Mouse (Mus musculus): ENCODE measurements around the gene Mesp2. TPM values are rescaled to one million over a fixed set of nuclear protein-coding genes. Genes with fewer than 3 reads are reported as not detected.

Mesp2 gene
- total RNA-seq, 2 experiments from 2014 or later = 1.4 to 2.1 TPM

DNA sequence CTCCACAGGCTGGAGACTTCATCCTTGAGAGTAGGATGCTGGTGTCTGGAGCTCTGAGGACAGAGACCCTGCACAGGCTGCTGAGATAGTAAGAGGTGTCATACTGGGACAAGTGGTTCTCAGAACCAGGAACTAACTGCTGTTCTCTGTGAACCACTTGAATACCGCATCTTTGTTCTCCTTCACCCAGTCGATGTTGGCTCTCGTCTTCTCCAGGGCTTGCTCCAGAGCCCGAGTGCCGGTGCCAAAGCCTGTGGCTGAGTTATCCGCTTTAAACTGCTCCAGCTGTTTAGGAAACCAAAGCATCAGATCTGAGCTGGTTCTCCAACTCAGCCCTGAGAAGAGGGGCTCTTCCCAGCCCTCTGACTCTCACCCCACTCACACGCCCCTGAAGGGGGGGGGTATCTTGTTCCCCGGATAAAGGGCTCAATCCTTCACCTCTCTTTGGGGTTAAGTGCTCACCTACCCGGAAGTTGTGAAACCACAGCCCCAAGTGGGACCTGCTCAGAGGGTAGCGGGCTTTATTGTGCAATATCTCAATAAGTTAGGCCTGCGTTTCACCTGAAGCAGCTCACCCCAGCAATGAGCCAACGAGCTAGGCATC is 11.7 kb downstream of the Mesp2 start:
- Histone ChIP-seq H3K27ac (no peak overlapping the region), H3K4me3 (no peak overlapping the region)
- no peak for TF ChIP-seq CTCF (conservative IDR thresholded peaks at IDR 0.05)
- no peak for DNase-seq (ENCODE audit: low spot score in 2 of 2)

DNA sequence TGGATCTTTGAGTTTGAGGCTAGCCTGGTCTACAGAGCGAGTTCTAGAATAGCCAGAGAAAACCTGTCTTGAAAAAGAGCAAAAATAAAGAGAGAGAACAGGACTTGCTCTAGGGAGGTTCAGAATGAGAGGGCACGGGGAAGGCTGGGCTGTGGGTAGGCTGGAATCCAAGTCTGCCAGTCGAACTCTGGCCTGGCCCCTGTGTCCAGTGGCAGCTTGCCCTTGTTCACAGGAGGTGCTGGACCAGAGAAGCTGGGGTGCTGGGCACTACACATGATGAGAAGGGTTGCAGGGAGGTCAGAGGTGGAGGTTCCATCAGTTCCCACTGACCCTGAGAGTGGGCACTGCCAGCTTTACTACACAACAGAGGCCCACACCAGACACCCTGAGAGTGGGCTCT is 17.8 kb downstream of the Mesp2 start:
- no peak overlapping the region for H3K4me3 ChIP-seq
- H3K27ac ChIP-seq = no peak overlapping the region
- no peak for TF ChIP-seq CTCF (conservative IDR thresholded peaks at IDR 0.05)
- DNase-seq (ENCODE audit: low spot score in 2 of 2) = no peak

DNA sequence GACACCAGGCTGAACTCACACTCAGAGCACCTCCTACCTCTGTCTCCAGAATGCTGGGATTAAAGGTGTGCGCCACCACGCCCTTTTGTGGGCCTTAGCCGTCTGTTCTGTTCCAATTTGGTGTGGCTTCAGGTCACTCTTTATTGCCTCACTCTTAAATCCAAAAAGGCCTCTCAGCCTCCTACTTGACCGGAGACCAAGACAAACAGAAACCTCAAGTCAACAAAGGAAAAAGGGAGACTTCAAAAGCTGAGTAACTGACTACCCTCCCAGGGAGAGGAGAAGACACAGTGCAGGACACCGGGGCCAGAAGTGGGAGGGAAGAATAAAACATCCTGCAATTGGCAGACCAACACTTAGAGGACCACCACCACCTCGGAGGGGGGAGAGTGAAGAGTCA is 20.6 kb downstream of the Mesp2 start:
- Histone ChIP-seq H3K27ac (no peak overlapping the region), H3K4me3 (no peak overlapping the region)
- TF ChIP-seq CTCF (conservative IDR thresholded peaks at IDR 0.05) = no peak
- no peak for DNase-seq (ENCODE audit: low spot score in 2 of 2)

GRCm38 (mm10) chr7:79831585-79831984 is 21.1 kb downstream of the Mesp2 start:
- Histone ChIP-seq H3K4me3 (no peak overlapping the region), H3K27ac (no peak overlapping the region)
- DNase-seq (ENCODE audit: low spot score in 2 of 2) = no peak
- TF ChIP-seq CTCF (conservative IDR thresholded peaks at IDR 0.05) = no peak

GRCm38 (mm10) chr7:79832980-79833379 is 22.5 kb downstream of the Mesp2 start:
- Histone ChIP-seq H3K4me3 (no peak overlapping the region), H3K27ac (no peak overlapping the region)
- DNase-seq (ENCODE audit: low spot score in 2 of 2) = no peak
- TF ChIP-seq CTCF (conservative IDR thresholded peaks at IDR 0.05) = no peak

- no peak for TF ChIP-seq CTCF (conservative IDR thresholded peaks at IDR 0.05)
- no peak overlapping the region for H3K4me3 ChIP-seq
Observed at GRCm38 (mm10) chr7:79835196-79835595, 24.7 kb downstream of the Mesp2 start.

DNA sequence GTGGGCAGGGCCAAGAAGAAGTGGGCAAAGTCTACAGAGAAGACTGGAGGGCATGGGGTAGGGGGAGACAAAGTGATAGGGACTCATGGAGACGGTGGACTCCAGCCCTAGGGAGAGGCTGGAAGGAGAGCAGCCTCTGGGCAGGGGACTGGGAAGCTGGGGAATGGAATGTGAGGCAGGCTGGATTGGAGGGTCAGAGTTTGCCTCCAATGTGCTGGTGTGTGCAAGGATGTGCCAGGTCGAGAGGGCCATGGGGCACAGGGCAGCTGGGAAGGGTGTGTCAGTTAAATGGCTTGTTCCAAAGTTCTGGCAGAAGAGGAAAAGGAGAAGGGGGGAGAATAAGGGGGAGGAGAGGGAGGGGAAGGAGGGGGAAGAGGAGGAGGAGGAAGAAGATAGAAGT is 26.7 kb downstream of the Mesp2 start:
- no peak overlapping the region for H3K4me3 ChIP-seq
- DNase-seq (ENCODE audit: low spot score in 2 of 2) = no peak
- TF ChIP-seq CTCF (conservative IDR thresholded peaks at IDR 0.05) = no peak
- H3K27ac ChIP-seq = no peak overlapping the region

More at GRCm38 (mm10) chr7:79835196-79835595, 24.7 kb downstream of the Mesp2 start:
- no peak for DNase-seq (ENCODE audit: low spot score in 2 of 2)
- no peak overlapping the region for H3K27ac ChIP-seq

GRCm38 (mm10) chr7:79842163-79842562 is 31.6 kb downstream of the Mesp2 start:
- no peak for DNase-seq (ENCODE audit: low spot score in 2 of 2)
- TF ChIP-seq CTCF (conservative IDR thresholded peaks at IDR 0.05) = no peak
- H3K4me3 ChIP-seq = no peak overlapping the region
- H3K27ac ChIP-seq = no peak overlapping the region

- H3K27ac ChIP-seq = no peak overlapping the region
- no peak overlapping the region for H3K4me3 ChIP-seq
- DNase-seq (ENCODE audit: low spot score in 2 of 2) = no peak
- TF ChIP-seq CTCF (conservative IDR thresholded peaks at IDR 0.05) = no peak
Observed at GRCm38 (mm10) chr7:79844090-79844802, 33.7 kb downstream of the Mesp2 start.

DNA sequence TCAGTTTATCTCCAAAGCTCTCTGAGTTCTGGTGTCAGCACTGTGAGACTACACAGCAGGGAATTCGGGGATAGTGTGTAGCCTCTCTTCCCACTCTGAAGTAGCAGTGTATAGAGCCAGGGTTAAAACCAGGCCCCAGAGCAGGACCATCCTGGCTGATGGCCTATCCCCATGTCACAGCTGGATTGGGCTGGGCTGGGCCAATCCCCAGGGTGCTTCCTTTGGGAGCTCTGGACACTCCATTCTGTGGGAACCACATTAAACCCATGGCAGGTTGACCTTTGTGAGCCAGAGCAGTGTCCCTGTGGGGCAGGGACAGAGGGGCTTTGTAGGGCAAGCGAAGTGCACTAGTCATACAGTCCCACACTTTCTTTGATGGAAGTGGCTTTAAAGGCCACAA is 35.8 kb downstream of the Mesp2 start:
- Histone ChIP-seq H3K4me3 (no peak overlapping the region), H3K27ac (no peak overlapping the region)
- DNase-seq (ENCODE audit: low spot score in 2 of 2) = no peak
- TF ChIP-seq CTCF (conservative IDR thresholded peaks at IDR 0.05) = no peak

DNA sequence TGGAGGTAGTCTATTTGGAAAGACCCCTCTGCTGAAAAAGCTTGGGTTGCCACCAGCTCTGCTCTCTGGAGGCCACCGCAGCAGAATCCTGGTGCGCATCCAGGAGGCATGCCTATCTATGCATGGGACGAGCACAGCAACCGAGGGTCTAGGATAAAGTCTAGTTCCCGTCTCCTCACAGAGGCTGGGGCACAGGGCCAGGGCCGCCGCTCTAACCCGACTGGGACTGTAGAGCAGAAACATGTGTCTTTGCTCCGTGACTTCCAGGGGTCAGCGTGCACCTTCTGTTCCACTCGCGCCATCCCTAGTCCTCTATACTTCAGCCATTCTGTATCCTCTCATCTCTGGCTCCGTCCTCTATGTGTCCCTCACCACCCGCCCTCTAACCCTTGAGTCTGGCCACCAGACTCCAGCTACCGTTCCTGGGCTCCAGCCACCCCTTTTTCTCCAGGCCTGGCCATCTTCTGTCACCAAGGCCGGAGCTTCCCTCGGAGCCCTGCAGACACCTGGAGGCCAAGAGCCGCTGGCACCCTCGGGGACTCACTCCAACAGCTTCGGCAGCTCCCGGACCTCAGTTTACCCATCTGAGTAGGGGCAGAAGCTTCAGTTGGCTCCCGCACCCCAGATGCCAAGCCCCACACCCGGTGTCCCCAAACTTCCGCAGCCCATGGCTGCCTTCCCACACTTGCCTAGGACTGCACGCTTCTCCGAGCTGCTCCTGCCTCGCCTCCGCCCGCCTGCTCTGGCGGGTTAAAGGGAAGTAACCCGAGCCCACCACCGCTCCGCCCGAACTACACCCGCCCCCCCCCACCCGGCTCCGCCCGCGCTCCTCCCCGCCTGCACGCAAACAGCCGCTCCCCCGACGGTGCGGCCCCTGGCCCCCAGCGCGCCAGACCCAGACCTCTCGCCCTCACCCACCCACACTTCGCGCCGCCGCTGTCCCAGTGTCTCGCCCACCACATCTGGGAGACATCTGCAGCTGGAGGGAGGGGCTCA is 37.2 kb downstream of the Mesp2 start:
- no peak for DNase-seq (ENCODE audit: low spot score in 2 of 2)
- no peak for TF ChIP-seq CTCF (conservative IDR thresholded peaks at IDR 0.05)
- Histone ChIP-seq H3K4me3 (no peak overlapping the region), H3K27ac (no peak overlapping the region)

DNA sequence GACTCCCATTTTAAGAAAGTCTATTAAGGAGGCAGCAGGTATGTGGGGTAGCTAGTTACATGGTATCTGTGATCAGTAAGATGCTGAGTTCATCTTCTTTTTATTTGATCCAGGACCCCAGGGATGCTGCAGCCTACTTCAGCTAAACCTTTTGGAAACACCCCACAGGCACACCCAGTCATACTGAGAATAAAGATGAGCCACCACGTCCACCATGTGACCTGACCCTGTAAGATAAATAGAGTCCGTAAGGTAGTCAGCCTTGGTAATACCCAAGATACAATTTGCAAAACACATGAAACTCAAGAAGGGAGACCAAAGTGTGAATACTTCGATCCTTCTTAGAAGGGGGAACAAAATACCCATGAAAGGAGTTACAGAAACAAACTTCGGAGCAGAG is 45.8 kb downstream of the Mesp2 start:
- no peak overlapping the region for H3K27ac ChIP-seq
- TF ChIP-seq CTCF (conservative IDR thresholded peaks at IDR 0.05) = no peak
- H3K4me3 ChIP-seq = no peak overlapping the region
- no peak for DNase-seq (ENCODE audit: low spot score in 2 of 2)

All from layer of hippocampus, adult 2 months (tissue).